Mouse (Mus musculus) hindbrain, embryonic 11.5 days (tissue): ENCODE results near the gene Ahsa2. TPM values are rescaled to one million over a fixed set of nuclear protein-coding genes. Genes with fewer than 3 reads are reported as not detected.
"Not testable (repeated sequence)": the region's sequence is repeated elsewhere in the genome, so short reads cannot be mapped to it uniquely, and the experiment has no call there.

Source experiments
- ATAC-seq: fragments of 200-750 bp; cut with Nextera tagmentation; 2 replicates; pipeline ENCODE4 v1.8.0; 2017; ENCODE audit warnings: mild to moderate bottlenecking, moderate TSS enrichment, moderate library complexity; ENCODE audit not compliant: low FRiP score
- DNase-seq: peaks from one replicate; pipeline ENCODE4 v3.0.0-alpha.2; 2015; ENCODE audit warnings: low spot score
- H3K27ac ChIP-seq: fragments of 300-500 bp; sonication (generic); 2 replicates; pipeline ENCODE4 v1.5.1; 2014; ENCODE audit warnings: mild to moderate bottlenecking, low read depth, low read length
- H3K27me3 ChIP-seq: fragments of 300-500 bp; sonication (generic); 2 replicates; pipeline ENCODE4 v1.6.1; 2014; ENCODE audit warnings: mild to moderate bottlenecking, low read length, moderate library complexity, mixed read lengths; ENCODE audit not compliant: control insufficient read depth, insufficient read depth
- H3K36me3 ChIP-seq: fragments of 300-500 bp; sonication (generic); 2 replicates; pipeline ENCODE4 v1.6.1; 2014; ENCODE audit warnings: mild to moderate bottlenecking, low read length, moderate library complexity, mixed read lengths; ENCODE audit not compliant: control insufficient read depth, insufficient read depth
- H3K4me1 ChIP-seq: fragments of 300-500 bp; sonication (generic); replicated peaks from 2 replicates; pipeline ENCODE4 v1.6.1; 2014; ENCODE audit warnings: low read length, mixed read lengths; ENCODE audit not compliant: control insufficient read depth, insufficient read depth
- H3K4me2 ChIP-seq: fragments of 300-500 bp; sonication (generic); replicated peaks from 2 replicates; pipeline ENCODE4 v1.6.1; 2014; ENCODE audit warnings: mild to moderate bottlenecking, low read depth, low read length
- H3K4me3 ChIP-seq: fragments of 300-500 bp; sonication (generic); 2 replicates; pipeline ENCODE4 v1.5.1; 2014; ENCODE audit warnings: low read depth, low read length
- H3K9ac ChIP-seq: fragments of 300-500 bp; sonication (generic); 2 replicates; pipeline ENCODE4 v1.6.1; 2014; ENCODE audit warnings: low read depth, low read length
- H3K9me3 ChIP-seq: fragments of 300-500 bp; sonication (generic); 2 replicates; pipeline ENCODE4 v1.6.1; 2016; ENCODE audit warnings: low read length; ENCODE audit not compliant: control insufficient read depth
- WGBS: fragments of 180-500 bp; shearing (Covaris S2); extraction: QIAGEN DNeasy Blood & Tissue Kit; methylation state at CpG from one replicate; pipeline ENCODE4 v1.1.7; 2014; 5-methylcytosine and 5-hydroxymethylcytosine counted together
- polyA plus RNA-seq: library from polyadenylated mRNA; unstranded; fragments of >200 nt; fragmentation: Nextera tagmentation; extraction: Ambion mirVana; gene quantifications from 2 replicates; pipeline ENCODE4 v1.2.1, GENCODE M21; 2014

The Ahsa2 gene
- polyA plus RNA-seq, 1 experiment from 2014 or later: 165 TPM

DNA sequence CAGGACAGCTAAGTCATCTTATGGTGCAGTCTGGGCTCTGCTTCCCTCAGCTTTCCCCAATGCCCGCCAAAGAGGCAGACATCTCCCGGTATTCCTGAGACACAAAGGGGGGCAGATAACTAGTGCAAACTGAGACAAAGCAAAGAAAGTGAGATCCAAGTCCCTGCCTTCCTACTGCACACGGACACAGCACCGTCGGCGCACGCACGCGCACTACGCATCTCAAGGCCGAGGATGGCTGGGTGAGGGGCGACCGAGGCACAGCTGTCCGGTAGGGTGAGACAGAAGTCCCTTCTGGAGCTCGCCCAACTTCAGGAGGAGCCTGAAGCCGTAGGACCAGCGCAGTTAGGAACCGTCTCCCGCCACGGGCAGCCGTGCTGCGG is 504 bp downstream of the Ahsa2 start:
- H3K4me3 ChIP-seq: peak overlapping the region; percentile 72
- peaks cover 6% of the 10 kb centered on the region; the same call in 1 of the 2 replicates for H3K4me1 ChIP-seq
- H3K36me3 ChIP-seq: peaks cover 7% of the 10 kb centered on the region
- peak; percentile 88 for DNase-seq
- peak overlapping the region; percentile 70 for H3K4me2 ChIP-seq
- no peaks in the 10 kb centered on the region for H3K27me3 ChIP-seq
- peak overlapping the region; percentile 93 for H3K27ac ChIP-seq
- peak; percentile 91 for ATAC-seq
- peak overlapping the region; percentile 84 for H3K9ac ChIP-seq
- H3K9me3 ChIP-seq: no peaks in the 10 kb centered on the region
- under 1% methylated on average over 22 of the region's 22 CpGs for WGBS

DNA sequence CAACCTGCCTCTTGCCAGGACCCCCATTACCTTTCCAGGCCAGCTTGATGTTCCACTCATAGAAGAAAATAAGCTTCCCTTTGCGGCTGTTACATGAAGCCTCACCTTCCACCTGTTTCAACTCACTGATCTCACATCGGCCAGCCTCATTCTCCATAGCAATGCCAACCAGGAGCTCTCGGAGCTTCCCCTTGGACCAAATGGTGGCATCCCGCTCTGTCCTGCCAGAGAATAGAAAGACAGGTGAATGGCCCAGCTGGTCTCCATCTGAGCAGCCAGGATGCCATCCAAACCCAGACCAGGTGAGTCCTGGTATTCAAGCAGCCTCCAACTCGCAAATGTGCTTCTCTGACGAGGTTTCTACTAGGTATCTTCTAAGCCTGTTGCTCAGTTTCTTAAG is 1.2 kb downstream of the Ahsa2 start:
- ATAC-seq (no peak), DNase-seq (no peak)
- 54% methylated on average over 6 of the region's 6 CpGs for WGBS
- Histone ChIP-seq H3K27ac (no peak overlapping the region), H3K27me3 (no peaks in the 10 kb centered on the region), H3K4me2 (peak overlapping the region; percentile 70), H3K36me3 (peaks cover 11% of the 10 kb centered on the region), H3K9ac (peak overlapping the region; percentile 84), H3K4me3 (peak overlapping the region; percentile 72), H3K4me1 (peaks cover 6% of the 10 kb centered on the region; the same call in 1 of the 2 replicates), H3K9me3 (no peaks in the 10 kb centered on the region)

DNA sequence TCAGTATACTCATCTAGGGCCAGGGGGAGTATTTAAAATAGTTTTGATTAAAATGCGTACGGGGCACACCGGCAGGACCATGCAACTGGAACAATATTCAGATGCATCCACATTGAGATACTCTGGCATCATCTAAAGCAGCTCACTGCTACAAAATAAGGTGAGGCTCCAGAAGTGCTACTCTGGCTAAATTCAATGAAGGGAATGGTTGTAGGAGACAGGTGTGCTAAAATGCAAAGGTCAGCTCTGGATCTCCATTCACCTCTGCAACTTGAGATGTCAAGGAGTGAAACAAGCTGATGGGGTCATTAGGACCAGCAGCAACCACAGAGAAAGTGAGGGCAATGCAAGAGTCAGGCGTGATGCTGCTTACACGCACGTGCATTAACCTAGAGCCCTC is 2.6 kb downstream of the Ahsa2 start:
- Histone ChIP-seq H3K36me3 (peaks cover 16% of the 10 kb centered on the region), H3K27me3 (no peaks in the 10 kb centered on the region)

DNA sequence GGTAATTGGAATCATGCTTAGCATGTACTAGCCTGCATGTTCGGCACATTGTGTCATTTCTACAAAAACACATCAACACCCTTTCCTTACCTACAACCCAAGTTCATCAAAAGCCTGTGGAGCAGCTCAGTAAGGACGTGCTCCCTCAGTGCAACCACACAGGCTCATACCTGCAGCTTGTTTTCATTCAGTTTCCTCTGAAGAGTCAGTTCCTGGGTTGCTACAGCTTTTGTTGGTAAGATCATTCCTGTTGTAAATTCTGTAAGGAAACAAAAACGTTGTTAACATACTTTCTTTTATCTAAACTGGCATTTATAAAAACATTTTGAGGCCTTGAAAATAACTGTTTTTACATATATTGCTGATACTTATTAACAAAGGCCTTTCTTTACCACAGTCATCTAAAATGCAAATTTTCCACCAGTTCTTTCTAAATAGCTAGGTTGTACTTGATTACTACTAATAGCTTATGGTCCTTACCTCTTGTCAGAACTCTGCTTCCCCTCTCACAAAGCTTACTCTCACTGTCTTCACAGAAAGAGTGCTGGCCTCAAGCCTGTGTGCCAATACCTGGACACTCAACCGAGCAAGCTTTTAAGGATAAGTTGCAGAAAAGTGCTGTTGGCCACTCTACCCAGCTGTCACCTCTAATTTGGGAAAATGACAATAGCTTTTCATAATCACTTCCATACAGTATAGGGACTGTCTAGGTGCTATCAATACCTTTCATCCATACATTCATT is 5.6 kb downstream of the Ahsa2 start:
- DNase-seq (no peak), ATAC-seq (no peak)
- Histone ChIP-seq H3K27me3 (no peaks in the 10 kb centered on the region), H3K9ac (no peak overlapping the region), H3K4me2 (no peak overlapping the region), H3K4me1 (peaks cover 6% of the 10 kb centered on the region; the same call in 1 of the 2 replicates), H3K27ac (no peak overlapping the region), H3K9me3 (no peaks in the 10 kb centered on the region), H3K36me3 (peaks cover 25% of the 10 kb centered on the region), H3K4me3 (no peak overlapping the region)
- 93% methylated on average over 4 of the region's 4 CpGs for WGBS

More for the DNA sequence above, 2.6 kb downstream of the Ahsa2 start:
- ATAC-seq (no peak), DNase-seq (no peak)
- H3K4me1 ChIP-seq: peaks cover 6% of the 10 kb centered on the region; the same call in 1 of the 2 replicates
- no peak overlapping the region for H3K27ac ChIP-seq
- H3K4me2 ChIP-seq: no peak overlapping the region
- WGBS: 93% methylated on average over 6 of the region's 6 CpGs
- no peaks in the 10 kb centered on the region for H3K9me3 ChIP-seq
- H3K9ac ChIP-seq: no peak overlapping the region
- H3K4me3 ChIP-seq: no peak overlapping the region

DNA sequence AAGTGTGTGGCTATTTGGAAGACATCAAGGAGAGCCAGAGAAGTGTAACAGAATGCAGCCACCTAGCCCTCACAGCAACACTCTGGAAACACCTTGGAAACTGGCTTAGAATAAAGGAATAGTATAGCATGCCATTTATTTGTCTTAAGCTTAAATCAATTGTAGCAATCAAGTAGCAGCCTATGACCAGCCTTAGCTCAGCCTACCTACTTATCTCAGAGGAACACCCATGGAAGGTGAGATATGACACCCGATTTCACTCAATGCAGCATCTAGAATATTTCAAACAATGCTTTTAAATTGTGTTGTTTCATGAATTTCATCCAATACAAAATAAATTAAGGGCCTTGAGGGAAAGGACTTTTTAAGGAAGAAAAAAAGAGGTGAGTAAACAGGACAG is 7.9 kb downstream of the Ahsa2 start:
- peaks cover 23% of the 10 kb centered on the region for H3K36me3 ChIP-seq
- H3K27ac ChIP-seq: no peak overlapping the region
- H3K4me1 ChIP-seq: no peaks in the 10 kb centered on the region
- WGBS: 84% methylated on average over 1 of the region's 1 CpGs
- H3K27me3 ChIP-seq: no peaks in the 10 kb centered on the region
- no peak overlapping the region for H3K9ac ChIP-seq
- no peak for ATAC-seq
- no peaks in the 10 kb centered on the region for H3K9me3 ChIP-seq
- DNase-seq: no peak
- H3K4me2 ChIP-seq: no peak overlapping the region
- no peak overlapping the region for H3K4me3 ChIP-seq

DNA sequence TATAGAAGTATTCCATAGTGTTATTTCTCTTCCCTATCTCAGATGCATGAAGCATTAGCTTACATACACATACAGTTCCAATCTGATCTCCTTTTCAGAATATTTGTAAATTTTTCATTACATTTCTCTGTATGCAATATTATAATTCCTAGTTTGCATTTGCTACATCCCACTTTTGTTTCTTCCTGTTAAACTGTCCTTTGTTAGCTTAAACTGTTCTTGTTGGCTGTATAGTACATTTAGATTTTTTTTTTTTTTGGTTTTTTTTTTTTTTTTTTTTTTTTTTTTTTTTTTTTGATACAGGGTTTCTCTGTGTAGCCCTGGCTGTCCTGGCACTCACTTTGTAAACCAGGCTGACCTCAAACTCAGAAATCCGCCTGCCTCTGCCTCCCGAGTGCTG is 32.0 kb downstream of the Ahsa2 start:
- not testable (repeated sequence) for H3K27me3 ChIP-seq, H3K4me3 ChIP-seq, DNase-seq, H3K9me3 ChIP-seq, H3K4me1 ChIP-seq, H3K36me3 ChIP-seq, H3K4me2 ChIP-seq, H3K27ac ChIP-seq, ATAC-seq, H3K9ac ChIP-seq
- WGBS: 94% methylated on average over 2 of the region's 2 CpGs

Other genes starting within 250 kb of the Ahsa2 start
- 148 and 161 TPM in 2 replicates for gene Xpo1, start 242.0 kb downstream of the Ahsa2 start, polyA plus RNA-seq
- 37.9 and 48.3 TPM in 2 replicates for gene Usp34, start 191.1 kb downstream of the Ahsa2 start, polyA plus RNA-seq
- gene 1700093K21Rik, start 23.1 kb upstream of the Ahsa2 start, polyA plus RNA-seq: 0.17 TPM in 1 of 2 replicates, not detected in the other
- 74.3 and 82.2 TPM in 2 replicates for gene 0610010F05Rik, start 135.6 kb upstream of the Ahsa2 start, polyA plus RNA-seq
- gene Pus10, start 167.6 kb upstream of the Ahsa2 start, polyA plus RNA-seq: 19.3 and 21.6 TPM in 2 replicates
- gene Pex13, start 167.9 kb upstream of the Ahsa2 start, polyA plus RNA-seq: 42.2 and 49.6 TPM in 2 replicates